Mouse (Mus musculus) stomach, embryonic 16.5 days (tissue): ENCODE measurements around the gene Cdh12. TPM values are rescaled to one million over a fixed set of nuclear protein-coding genes. Genes with fewer than 3 reads are reported as not detected.
"Not testable (repeated sequence)": the region's sequence is repeated elsewhere in the genome, so short reads cannot be mapped to it uniquely, and the experiment has no call there.

Source experiments
- ATAC-seq: fragments of 200-750 bp; cut with Nextera tagmentation; 2 replicates; pipeline ENCODE4 v1.8.0; 2017; ENCODE audit warnings: moderate number of reproducible peaks, moderate TSS enrichment; ENCODE audit not compliant: insufficient read depth, low FRiP score
- H3K27ac ChIP-seq: fragments of 300-500 bp; sonication (generic); 2 replicates; pipeline ENCODE4 v1.5.1; 2014; ENCODE audit warnings: low read length
- H3K27me3 ChIP-seq: fragments of 300-500 bp; sonication (generic); 2 replicates; pipeline ENCODE4 v1.6.1; 2014; ENCODE audit warnings: low read length, control low read depth, mixed read lengths; ENCODE audit not compliant: control insufficient read depth, insufficient read depth
- H3K36me3 ChIP-seq: fragments of 300-500 bp; sonication (generic); 2 replicates; pipeline ENCODE4 v1.6.1; 2014; ENCODE audit warnings: low read length; ENCODE audit not compliant: control insufficient read depth, insufficient read depth
- H3K4me1 ChIP-seq: fragments of 300-500 bp; sonication (generic); 2 replicates; pipeline ENCODE4 v1.6.1; 2014; ENCODE audit warnings: low read length, control low read depth, mixed read lengths; ENCODE audit not compliant: control insufficient read depth, insufficient read depth
- H3K4me2 ChIP-seq: fragments of 300-500 bp; sonication (generic); 2 replicates; pipeline ENCODE4 v1.6.1; 2014; ENCODE audit warnings: low read depth, low read length, mixed read lengths
- H3K4me3 ChIP-seq: fragments of 300-500 bp; sonication (generic); replicated peaks from 2 replicates; pipeline ENCODE4 v1.5.1; 2014; ENCODE audit warnings: mild to moderate bottlenecking, low read length
- H3K9ac ChIP-seq: fragments of 300-500 bp; sonication (generic); 2 replicates; pipeline ENCODE4 v1.6.1; 2014; ENCODE audit warnings: low read length
- H3K9me3 ChIP-seq: fragments of 300-500 bp; sonication (generic); replicated peaks from 2 replicates; pipeline ENCODE4 v1.6.1; 2016; ENCODE audit warnings: low read length, control low read depth; ENCODE audit not compliant: control insufficient read depth
- WGBS: fragments of 180-500 bp; shearing (Covaris S2); extraction: QIAGEN DNeasy Blood & Tissue Kit; methylation state at CpG from one replicate; pipeline ENCODE4 v1.1.7; 2014; 5-methylcytosine and 5-hydroxymethylcytosine counted together
- polyA plus RNA-seq: library from polyadenylated mRNA; unstranded; fragments of >200 nt; fragmentation: Nextera tagmentation; extraction: Ambion mirVana; gene quantifications from 2 replicates; pipeline ENCODE4 v1.2.1, GENCODE M21; 2015

The Cdh12 gene
- polyA plus RNA-seq, 1 experiment from 2014 or later, result 0.66 TPM

GRCm38 (mm10) chr15:21180191-21180590, 731.1 kb downstream of the Cdh12 start:
- Histone ChIP-seq H3K27me3 (no peaks in the 10 kb centered on the region), H3K27ac (no peak overlapping the region), H3K36me3 (no peaks in the 10 kb centered on the region), H3K4me1 (no peaks in the 10 kb centered on the region), H3K9me3 (no peaks in the 10 kb centered on the region), H3K4me2 (no peak overlapping the region), H3K4me3 (no peak overlapping the region), H3K9ac (no peak overlapping the region)
- 62% methylated on average over 4 of the region's 4 CpGs for WGBS
- no peak for ATAC-seq

GRCm38 (mm10) chr15:21185799-21186198, 736.7 kb downstream of the Cdh12 start:
- WGBS, result 72% methylated on average over 1 of the region's 1 CpGs
- no peak for ATAC-seq

GRCm38 (mm10) chr15:21210089-21210488, 761.0 kb downstream of the Cdh12 start:
- not testable (repeated sequence) for H3K9ac ChIP-seq, H3K36me3 ChIP-seq, H3K9me3 ChIP-seq, H3K4me2 ChIP-seq, H3K27ac ChIP-seq, H3K4me3 ChIP-seq, H3K4me1 ChIP-seq, H3K27me3 ChIP-seq, ATAC-seq
- WGBS, result 82% methylated on average over 2 of the region's 2 CpGs

More at GRCm38 (mm10) chr15:21185799-21186198, 736.7 kb downstream of the Cdh12 start:
- no peaks in the 10 kb centered on the region for H3K27me3 ChIP-seq
- no peaks in the 10 kb centered on the region for H3K36me3 ChIP-seq
- H3K4me2 ChIP-seq, result no peak overlapping the region
- H3K9me3 ChIP-seq, result no peaks in the 10 kb centered on the region
- H3K9ac ChIP-seq, result no peak overlapping the region
- H3K4me3 ChIP-seq, result no peak overlapping the region
- H3K4me1 ChIP-seq, result no peaks in the 10 kb centered on the region
- no peak overlapping the region for H3K27ac ChIP-seq

- 86% methylated on average over 5 of the region's 5 CpGs for WGBS
- no peaks in the 10 kb centered on the region for H3K4me1 ChIP-seq
- H3K36me3 ChIP-seq, result no peaks in the 10 kb centered on the region
- no peak overlapping the region for H3K4me2 ChIP-seq
- H3K27ac ChIP-seq, result no peak overlapping the region
- no peak for ATAC-seq
- no peaks in the 10 kb centered on the region for H3K27me3 ChIP-seq
- no peaks in the 10 kb centered on the region for H3K9me3 ChIP-seq
- H3K4me3 ChIP-seq, result no peak overlapping the region
- no peak overlapping the region for H3K9ac ChIP-seq
Observed at GRCm38 (mm10) chr15:21223006-21223405, 773.9 kb downstream of the Cdh12 start.

- no peaks in the 10 kb centered on the region for H3K27me3 ChIP-seq
- no peaks in the 10 kb centered on the region for H3K4me1 ChIP-seq
- H3K4me3 ChIP-seq, result no peak overlapping the region
- no peaks in the 10 kb centered on the region for H3K9me3 ChIP-seq
- no peak for ATAC-seq
- H3K36me3 ChIP-seq, result no peaks in the 10 kb centered on the region
- no peak overlapping the region for H3K27ac ChIP-seq
- H3K4me2 ChIP-seq, result no peak overlapping the region
- WGBS, result 81% methylated on average over 2 of the region's 2 CpGs
- H3K9ac ChIP-seq, result no peak overlapping the region
Observed at GRCm38 (mm10) chr15:21261318-21261717, 812.3 kb downstream of the Cdh12 start.

- Histone ChIP-seq H3K9me3 (no peaks in the 10 kb centered on the region), H3K27ac (no peak overlapping the region), H3K4me1 (no peaks in the 10 kb centered on the region), H3K4me2 (no peak overlapping the region), H3K4me3 (no peak overlapping the region), H3K27me3 (no peaks in the 10 kb centered on the region), H3K36me3 (no peaks in the 10 kb centered on the region), H3K9ac (no peak overlapping the region)
- no peak for ATAC-seq
- WGBS, result 95% methylated on average over 1 of the region's 1 CpGs
Observed at GRCm38 (mm10) chr15:21269856-21270255, 820.8 kb downstream of the Cdh12 start.

GRCm38 (mm10) chr15:21297051-21297450, 848.0 kb downstream of the Cdh12 start:
- Histone ChIP-seq H3K27ac (no peak overlapping the region), H3K4me2 (no peak overlapping the region), H3K4me3 (no peak overlapping the region), H3K9ac (no peak overlapping the region), H3K9me3 (no peaks in the 10 kb centered on the region), H3K27me3 (no peaks in the 10 kb centered on the region), H3K36me3 (no peaks in the 10 kb centered on the region), H3K4me1 (no peaks in the 10 kb centered on the region)
- WGBS, result 87% methylated on average over 1 of the region's 1 CpGs
- no peak for ATAC-seq

- H3K4me3 ChIP-seq, result no peak overlapping the region
- WGBS, result 74% methylated on average over 3 of the region's 3 CpGs
- H3K27ac ChIP-seq, result no peak overlapping the region
- H3K27me3 ChIP-seq, result no peaks in the 10 kb centered on the region
- H3K9me3 ChIP-seq, result no peaks in the 10 kb centered on the region
- no peak for ATAC-seq
- H3K9ac ChIP-seq, result no peak overlapping the region
- no peak overlapping the region for H3K4me2 ChIP-seq
- H3K36me3 ChIP-seq, result no peaks in the 10 kb centered on the region
- no peaks in the 10 kb centered on the region for H3K4me1 ChIP-seq
Observed at GRCm38 (mm10) chr15:21315457-21315856, 866.4 kb downstream of the Cdh12 start.

GRCm38 (mm10) chr15:21343853-21344252, 894.8 kb downstream of the Cdh12 start:
- no peak overlapping the region for H3K4me2 ChIP-seq
- no peaks in the 10 kb centered on the region for H3K4me1 ChIP-seq
- ATAC-seq, result no peak
- no peak overlapping the region for H3K27ac ChIP-seq
- no peaks in the 10 kb centered on the region for H3K36me3 ChIP-seq
- no peaks in the 10 kb centered on the region for H3K9me3 ChIP-seq
- no peaks in the 10 kb centered on the region for H3K27me3 ChIP-seq
- H3K4me3 ChIP-seq, result no peak overlapping the region
- no peak overlapping the region for H3K9ac ChIP-seq

- H3K27me3 ChIP-seq, result no peaks in the 10 kb centered on the region
- ATAC-seq, result no peak
- WGBS, result 40% methylated on average over 2 of the region's 2 CpGs
- H3K9ac ChIP-seq, result no peak overlapping the region
- H3K4me2 ChIP-seq, result no peak overlapping the region
- H3K36me3 ChIP-seq, result no peaks in the 10 kb centered on the region
- H3K4me3 ChIP-seq, result no peak overlapping the region
- no peaks in the 10 kb centered on the region for H3K4me1 ChIP-seq
- H3K9me3 ChIP-seq, result no peaks in the 10 kb centered on the region
- H3K27ac ChIP-seq, result no peak overlapping the region
Observed at GRCm38 (mm10) chr15:21344323-21344722, 895.3 kb downstream of the Cdh12 start.
